Mouse (Mus musculus) lung, postnatal 0 days (tissue): Measurements from ENCODE around the gene Rsf1.

Experiments used
- CTCF ChIP-seq: IDR thresholded peaks from 2 replicates; pipeline ENCODE4 v1.5.1; 2016; ENCODE audit warnings: antibody characterized with exemption, mild to moderate bottlenecking
- EP300 ChIP-seq: IDR thresholded peaks from 2 replicates; pipeline ENCODE4 v1.6.1; 2016; ENCODE audit warnings: antibody characterized with exemption, mild to moderate bottlenecking, control low read depth

- no peak for TF ChIP-seq CTCF
- no peak for TF ChIP-seq EP300
These were observed 16.1 kb upstream of the Rsf1 start for GRCm38 (mm10) chr7:97563576-97563975.
